Mouse (Mus musculus): Measurements from ENCODE around the gene Megf8.
A peak's percentile ranks its signal among the peaks of the same experiment; 100 is the strongest.

Gene Megf8

GRCm38 (mm10) chr7:25316532-25317445 lies at the start of gene Megf8:
Gene Megf8, plus strand, starts transcription at chr7:25317164.
- DNase-seq (ENCODE audit: low spot score in 2 of 2), result peak; percentile 72 to 92

- DNase-seq (ENCODE audit: low spot score in 2 of 2), result peak in 1 of 2 experiments; percentile 97
Observed at GRCm38 (mm10) chr7:25267301-25267750, 49.6 kb upstream of the Megf8 start, which contains the start of gene Cic. Gene Cic, plus strand, starts transcription at chr7:25267704.

GRCm38 (mm10) chr7:25267751-25268463 lies 49.1 kb upstream of the Megf8 start:
- DNase-seq (ENCODE audit: low spot score in 2 of 2), result peak; percentile 98 to 99

DNA sequence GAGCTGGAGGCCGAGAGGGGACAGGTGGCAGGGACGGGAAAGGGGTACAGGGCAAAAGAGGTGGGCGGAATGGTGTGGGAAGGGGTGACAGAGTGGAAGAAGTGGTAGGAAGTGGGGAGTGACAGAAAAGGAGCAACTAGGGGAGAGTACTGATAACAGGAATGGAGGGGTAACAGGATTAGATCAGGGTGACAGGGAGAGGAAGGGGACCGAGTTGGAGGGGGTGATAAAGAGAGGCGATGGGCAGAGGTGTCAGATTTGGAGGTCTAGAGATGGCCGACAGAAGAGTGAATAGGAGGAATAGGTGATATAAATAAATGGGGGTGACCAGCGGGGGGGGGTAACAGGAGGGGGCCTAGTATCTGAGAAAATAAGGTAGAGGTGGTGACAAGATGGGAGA lies 48.4 kb upstream of the Megf8 start:
- DNase-seq (ENCODE audit: low spot score in 2 of 2), result no peak

DNA sequence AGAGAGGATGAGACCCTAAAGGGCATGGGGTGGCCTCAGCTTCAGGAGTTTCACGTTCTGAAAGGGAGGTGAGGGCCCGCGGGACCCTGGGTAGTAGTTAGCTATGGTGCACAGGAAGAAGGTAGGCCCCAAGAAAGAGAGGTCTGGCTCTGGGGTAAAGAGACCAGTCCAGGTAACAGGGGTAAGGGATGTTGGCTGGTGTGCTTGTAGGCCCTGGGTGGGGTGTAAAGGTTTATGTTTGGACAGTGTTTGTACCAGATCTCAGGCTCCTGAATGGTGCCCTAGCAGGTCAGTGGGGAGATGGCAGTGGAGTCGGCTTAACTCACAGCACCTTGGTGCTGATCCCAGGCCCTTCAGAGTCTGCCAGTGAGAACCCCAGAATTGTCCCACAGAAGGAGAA lies 47.9 kb upstream of the Megf8 start:
- DNase-seq (ENCODE audit: low spot score in 2 of 2), result peak; percentile 40 to 48

GRCm38 (mm10) chr7:25269545-25270271 lies 47.3 kb upstream of the Megf8 start:
- DNase-seq (ENCODE audit: low spot score in 2 of 2), result peak in 1 of 2 experiments; percentile 41

DNA sequence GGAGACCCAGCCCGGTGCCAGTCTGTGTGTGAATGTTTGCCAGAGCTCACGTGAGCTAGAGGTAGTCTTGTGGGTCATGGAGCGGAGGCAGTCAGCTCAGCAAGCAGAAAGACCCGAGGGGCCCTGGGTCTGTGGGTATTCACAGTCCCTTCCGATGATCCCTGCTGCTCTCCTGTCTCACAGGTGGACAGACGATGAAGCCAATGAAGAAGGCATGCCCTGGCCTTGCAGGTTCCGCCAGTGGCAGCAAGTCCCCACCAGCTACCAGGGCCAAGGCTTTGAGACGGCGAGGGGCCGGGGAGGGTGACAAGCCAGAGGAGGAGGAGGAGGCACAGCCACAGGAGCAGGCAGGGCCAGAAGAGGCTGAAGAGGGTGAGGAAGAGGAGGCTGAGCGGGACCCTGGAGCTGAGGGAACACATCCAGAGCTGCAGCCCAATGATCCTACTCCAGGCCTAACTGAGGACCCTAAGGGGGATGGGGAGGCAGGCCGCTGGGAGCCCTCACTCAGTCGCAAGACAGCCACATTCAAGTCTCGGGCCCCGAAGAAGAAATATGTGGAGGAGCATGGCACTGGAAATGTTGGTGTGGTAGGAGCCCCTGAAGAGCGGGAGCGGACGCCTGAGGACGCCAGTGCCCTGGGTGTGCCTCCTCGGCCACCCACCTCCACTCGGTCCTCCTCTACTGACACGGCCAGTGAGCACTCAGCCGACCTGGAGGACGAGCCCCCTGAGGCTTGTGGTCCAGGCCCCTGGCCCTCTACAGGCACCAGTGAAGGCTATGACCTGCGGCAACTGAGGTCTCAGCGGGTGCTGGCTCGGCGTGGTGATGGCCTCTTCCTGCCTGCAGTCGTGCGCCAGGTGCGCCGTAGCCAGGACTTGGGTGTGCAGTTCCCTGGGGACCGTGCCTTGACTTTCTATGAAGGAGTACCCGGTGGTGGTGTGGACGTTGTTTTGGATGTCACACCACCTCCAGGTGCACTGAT lies 46.0 kb upstream of the Megf8 start:
- DNase-seq (ENCODE audit: low spot score in 2 of 2), result peak; percentile 16 to 26

- peak; percentile 14 to 23 for DNase-seq (ENCODE audit: low spot score in 2 of 2)
Observed at GRCm38 (mm10) chr7:25271651-25272444, 45.1 kb upstream of the Megf8 start.

DNA sequence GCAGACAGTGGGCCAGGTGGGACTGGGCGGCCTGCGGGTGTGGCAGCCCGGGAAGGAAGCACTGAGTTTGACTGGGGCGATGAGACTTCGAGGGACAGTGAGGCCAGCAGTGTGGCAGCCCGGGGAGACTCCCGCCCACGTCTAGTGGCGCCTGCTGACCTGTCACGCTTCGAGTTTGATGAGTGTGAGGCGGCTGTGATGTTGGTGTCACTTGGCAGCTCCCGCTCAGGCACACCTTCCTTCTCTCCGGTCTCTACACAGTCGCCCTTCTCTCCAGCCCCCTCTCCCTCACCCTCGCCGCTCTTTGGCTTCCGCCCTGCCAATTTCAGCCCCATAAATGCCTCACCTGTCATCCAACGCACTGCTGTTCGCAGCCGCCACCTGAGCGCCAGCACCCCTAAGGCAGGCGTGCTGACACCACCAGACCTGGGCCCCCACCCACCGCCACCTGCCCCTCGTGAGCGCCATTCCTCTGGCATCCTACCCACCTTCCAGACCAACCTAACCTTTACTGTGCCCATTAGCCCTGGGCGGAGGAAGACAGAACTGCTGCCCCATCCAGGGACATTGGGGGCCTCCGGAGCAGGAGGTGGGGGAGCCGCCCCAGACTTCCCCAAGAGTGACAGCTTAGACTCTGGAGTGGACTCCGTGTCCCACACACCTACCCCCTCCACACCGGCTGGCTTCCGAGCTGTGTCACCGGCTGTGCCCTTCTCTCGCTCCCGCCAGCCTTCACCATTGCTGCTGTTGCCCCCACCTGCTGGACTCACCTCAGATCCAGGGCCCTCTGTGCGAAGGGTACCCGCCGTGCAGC lies 44.3 kb upstream of the Megf8 start:
- peak in 1 of 2 experiments; percentile 4 for DNase-seq (ENCODE audit: low spot score in 2 of 2)

GRCm38 (mm10) chr7:25273259-25274241 lies 43.4 kb upstream of the Megf8 start:
- DNase-seq (ENCODE audit: low spot score in 2 of 2), result peak; percentile 34 to 42

DNA sequence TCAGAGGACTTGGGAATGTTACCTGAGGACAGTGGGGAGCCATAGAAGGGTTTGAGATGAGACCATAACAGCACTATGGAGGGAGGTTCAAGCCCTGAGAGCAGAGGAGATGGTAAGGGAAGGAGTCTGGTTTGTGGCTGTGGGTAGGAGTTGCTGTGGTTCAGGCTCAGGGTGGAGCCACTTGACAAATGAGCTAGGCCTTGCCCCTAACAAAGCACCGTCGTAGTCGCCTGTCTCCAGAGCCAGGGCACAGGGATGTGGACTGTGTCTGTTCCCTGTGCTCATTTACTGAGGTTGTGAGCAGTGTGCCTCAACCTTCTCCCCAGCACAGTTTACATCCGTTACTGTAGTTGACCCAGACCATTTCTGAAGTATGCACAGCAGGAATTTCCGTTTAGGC lies 42.4 kb upstream of the Megf8 start:
- peak in 1 of 2 experiments; percentile 39 for DNase-seq (ENCODE audit: low spot score in 2 of 2)

GRCm38 (mm10) chr7:25274996-25275395 lies 42.0 kb upstream of the Megf8 start:
- DNase-seq (ENCODE audit: low spot score in 2 of 2), result peak in 1 of 2 experiments; percentile 31

DNA sequence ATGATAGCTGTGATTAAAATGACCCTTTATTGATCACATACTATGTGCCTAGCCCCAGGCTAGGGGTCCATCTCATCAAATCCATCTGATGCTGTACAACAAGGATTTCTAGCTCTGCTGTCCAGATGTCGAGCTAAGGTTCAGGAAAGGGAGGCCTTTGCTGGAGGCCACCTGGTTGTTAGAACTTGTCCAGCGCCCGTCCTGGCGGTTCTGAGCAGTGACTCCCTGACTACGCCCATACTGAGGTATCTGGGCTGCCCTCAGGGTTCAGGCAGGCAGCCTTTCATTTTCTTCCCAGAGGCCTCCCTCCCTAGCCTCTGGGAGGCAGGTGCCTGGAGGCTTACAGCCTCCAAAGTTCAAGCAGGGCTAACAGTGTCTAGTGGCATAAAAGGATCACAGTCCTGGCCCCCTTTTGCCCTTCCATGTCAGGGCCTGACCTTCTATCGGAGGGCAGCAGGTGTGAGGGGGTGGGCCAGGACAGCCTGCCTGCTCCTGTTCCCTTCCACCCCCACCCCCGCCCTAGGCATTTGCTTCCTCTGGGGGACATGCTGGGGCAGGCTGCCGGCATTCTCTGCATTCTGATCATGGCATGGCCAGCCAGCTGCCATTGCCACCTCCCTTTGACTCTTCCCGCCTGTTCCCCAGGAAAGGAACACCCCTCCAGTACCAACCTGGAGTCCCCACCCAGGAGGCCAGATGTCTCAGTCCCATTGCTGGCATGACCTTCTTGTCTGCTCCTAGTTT lies 41.2 kb upstream of the Megf8 start:
- DNase-seq (ENCODE audit: low spot score in 2 of 2), result peak in 1 of 2 experiments; percentile 16

GRCm38 (mm10) chr7:25277405-25277804 lies 39.6 kb upstream of the Megf8 start:
- DNase-seq (ENCODE audit: low spot score in 2 of 2), result peak in 1 of 2 experiments; percentile 18

GRCm38 (mm10) chr7:25277998-25278340 lies 39.0 kb upstream of the Megf8 start:
- DNase-seq (ENCODE audit: low spot score in 2 of 2), result no peak

DNA sequence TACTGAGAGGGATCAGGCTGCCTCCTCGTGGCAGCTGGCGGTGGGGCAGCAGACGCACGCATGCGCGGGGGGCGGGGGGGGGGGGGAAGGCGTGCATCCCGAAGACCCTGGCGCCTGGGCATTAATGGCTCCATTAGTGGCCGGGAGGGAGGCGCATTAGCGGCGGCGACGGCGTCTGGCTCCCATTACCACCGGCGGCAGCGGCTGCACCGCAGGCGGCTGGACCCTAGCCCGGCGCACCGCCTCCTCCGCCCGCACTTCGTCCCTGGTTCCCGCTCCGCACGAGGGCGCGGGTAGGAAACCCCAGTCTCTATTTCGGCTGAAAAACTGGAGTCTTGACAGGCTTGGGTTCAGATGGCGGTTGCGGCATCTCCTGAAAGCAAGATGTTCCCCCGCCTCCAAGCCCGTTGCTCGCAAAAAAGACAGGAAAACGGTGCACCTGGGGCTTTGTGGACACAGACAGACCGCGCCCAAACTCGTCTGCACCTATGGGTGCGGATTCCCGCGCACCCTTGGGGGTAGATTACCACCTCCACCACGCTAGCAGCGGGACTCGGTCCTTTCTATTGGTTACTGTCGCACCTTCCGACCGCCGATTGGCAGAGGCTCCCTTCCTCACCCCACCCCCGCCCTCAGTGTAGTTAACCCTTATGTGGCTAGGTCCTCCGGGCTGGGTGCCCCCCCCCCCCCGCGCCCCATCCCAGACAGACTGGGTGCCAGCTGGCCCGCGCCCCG lies 38.5 kb upstream of the Megf8 start:
- peak; percentile 82 to 88 for DNase-seq (ENCODE audit: low spot score in 2 of 2)
